11 mouse cellular contexts compared by ENCODE assay signal in genomic region chr12:70136185-70136756, GRCm38 (mm10). TPM values are rescaled to one million over a fixed set of nuclear protein-coding genes. Genes with fewer than 3 reads are reported as not detected.
DNase-seq lines count a peak whose midpoint lies in the region; ATAC-seq and TF ChIP-seq lines count a peak whose summit lies in the region.
"Had no signal": no experiment of that assay in that cellular context is flagged by ENCODE, and none has a peak within 500 bp of the region (broad histone marks: within the 10 kb centered on the region; RNA-seq: fewer than 3 reads in every experiment).

No protein-coding gene starts in this region.

- no peak overlapping the region for H3K4me3 ChIP-seq in hindbrain, postnatal 0 days (ENCODE audit: low read length)
- H3K4me3 ChIP-seq in hindbrain, embryonic 14.5 days (replicated peaks; ENCODE audit: low read length), result no peak overlapping the region
- H3K4me3 ChIP-seq in brown adipose tissue, adult 24 weeks (ENCODE audit: insufficient read depth, low read depth, low read length), result peak overlapping the region; percentile 22
- H3K4me3 ChIP-seq in forebrain, embryonic 10.5 days, result no peak overlapping the region
- no peak overlapping the region for H3K4me3 ChIP-seq in hindbrain, embryonic 12.5 days
- H3K4me3 ChIP-seq: limb, embryonic 12.5 days had no signal

- no peak overlapping the region for H3K9ac ChIP-seq in hindbrain, postnatal 0 days (replicated peaks; ENCODE audit: low read length)
- no peak overlapping the region for H3K9ac ChIP-seq in hindbrain, embryonic 14.5 days
- no peak overlapping the region for H3K9ac ChIP-seq in hindbrain, embryonic 12.5 days
- H3K9ac ChIP-seq: limb, embryonic 12.5 days had no signal

- H3K4me1 ChIP-seq in hindbrain, postnatal 0 days (ENCODE audit: insufficient read depth, low read length), result 0 out of 2 replicates have a peak, but pooled peaks cover 2% of the 10 kb centered on the region
- peaks cover 4% of the 10 kb centered on the region; the same call in 1 of the 2 replicates for H3K4me1 ChIP-seq in hindbrain, embryonic 14.5 days (replicated peaks; ENCODE audit: control insufficient read depth, insufficient read depth, low read length)
- no peaks in the 10 kb centered on the region for H3K4me1 ChIP-seq in brown adipose tissue, adult 24 weeks (ENCODE audit: control insufficient read depth, insufficient read depth, insufficient read length, low read length)
- peaks cover under 1% of the 10 kb centered on the region; the same call in 1 of the 2 replicates for H3K4me1 ChIP-seq in forebrain, embryonic 10.5 days
- H3K4me1 ChIP-seq in hindbrain, embryonic 12.5 days, result peaks cover 2% of the 10 kb centered on the region
- H3K4me1 ChIP-seq: limb, embryonic 12.5 days had no signal

- ATAC-seq in hindbrain, postnatal 0 days, result no peak
- ATAC-seq in hindbrain, embryonic 14.5 days (ENCODE audit: low FRiP score), result no peak
- ATAC-seq in hindbrain, embryonic 12.5 days (ENCODE audit: low FRiP score), result no peak
- ATAC-seq: hindbrain, embryonic 16.5 days had no signal

- H3K27me3 ChIP-seq in hindbrain, postnatal 0 days (ENCODE audit: insufficient read depth, low read length), result no peaks in the 10 kb centered on the region
- H3K27me3 ChIP-seq in hindbrain, embryonic 14.5 days (ENCODE audit: control insufficient read depth, insufficient read depth, low read length), result no peaks in the 10 kb centered on the region
- H3K27me3 ChIP-seq in forebrain, embryonic 10.5 days (ENCODE audit: poor library complexity, severe bottlenecking), result no peaks in the 10 kb centered on the region
- H3K27me3 ChIP-seq in hindbrain, embryonic 12.5 days, result no peaks in the 10 kb centered on the region
- H3K27me3 ChIP-seq: limb, embryonic 12.5 days had no signal

- H3K27ac ChIP-seq in hindbrain, postnatal 0 days, result no peak overlapping the region
- H3K27ac ChIP-seq in hindbrain, embryonic 14.5 days, result no peak overlapping the region
- 0 out of 2 replicates have a peak overlapping the region, but pooled peaks have one; percentile 11 for H3K27ac ChIP-seq in brown adipose tissue, adult 24 weeks (replicated peaks; ENCODE audit: low read depth, low read length)
- no peak overlapping the region for H3K27ac ChIP-seq in forebrain, embryonic 10.5 days
- H3K27ac ChIP-seq in hindbrain, embryonic 12.5 days, result no peak overlapping the region
- H3K27ac ChIP-seq: limb, embryonic 12.5 days had no signal

- 65% methylated on average over 12 of the region's 12 CpGs for WGBS in hindbrain, postnatal 0 days
- 78% methylated on average over 12 of the region's 12 CpGs for WGBS in hindbrain, embryonic 14.5 days
- WGBS in forebrain, embryonic 10.5 days, result 81% methylated on average over 12 of the region's 12 CpGs
- WGBS in hindbrain, embryonic 12.5 days, result 80% methylated on average over 12 of the region's 12 CpGs

- no peaks in the 10 kb centered on the region for H3K36me3 ChIP-seq in hindbrain, postnatal 0 days (ENCODE audit: insufficient read depth, low read length)
- no peaks in the 10 kb centered on the region for H3K36me3 ChIP-seq in hindbrain, embryonic 14.5 days (replicated peaks; ENCODE audit: control insufficient read depth, insufficient read depth)
- H3K36me3 ChIP-seq in forebrain, embryonic 10.5 days (replicated peaks), result no peaks in the 10 kb centered on the region
- H3K36me3 ChIP-seq in hindbrain, embryonic 12.5 days, result no peaks in the 10 kb centered on the region
- H3K36me3 ChIP-seq: limb, embryonic 12.5 days had no signal

- TF ChIP-seq CTCF in hindbrain, postnatal 0 days (IDR thresholded peaks at IDR 0.05; ENCODE audit: low read depth), result no peak

- peak; percentile 13 for DNase-seq in hindbrain, postnatal 0 days (ENCODE audit: low spot score)
- DNase-seq in hindbrain, embryonic 14.5 days (ENCODE audit: low spot score), result no peak
- DNase-seq in lung, postnatal 4 days, result peak; percentile 36
- DNase-seq in thymus, postnatal 0 days (ENCODE audit: low spot score), result peak; percentile 86
- no peak for DNase-seq in forebrain, embryonic 10.5 days (ENCODE audit: extremely low spot score, low spot score)
- DNase-seq in urinary bladder, postnatal 36 days (ENCODE audit: low spot score in 2 of 2), result no peak
- DNase-seq: cerebellum, adult 11 months had no signal

- no peak overlapping the region for H3K4me2 ChIP-seq in hindbrain, postnatal 0 days (ENCODE audit: low read depth, low read length)
- no peak overlapping the region for H3K4me2 ChIP-seq in hindbrain, embryonic 14.5 days (replicated peaks)
- H3K4me2 ChIP-seq in hindbrain, embryonic 12.5 days (replicated peaks), result no peak overlapping the region
- H3K4me2 ChIP-seq: limb, embryonic 12.5 days had no signal

- H3K9me3 ChIP-seq in hindbrain, postnatal 0 days (ENCODE audit: low read length), result no peaks in the 10 kb centered on the region
- no peaks in the 10 kb centered on the region for H3K9me3 ChIP-seq in hindbrain, embryonic 14.5 days (ENCODE audit: control insufficient read depth, low read length)
- no peaks in the 10 kb centered on the region for H3K9me3 ChIP-seq in forebrain, embryonic 10.5 days
- no peaks in the 10 kb centered on the region for H3K9me3 ChIP-seq in hindbrain, embryonic 12.5 days (replicated peaks)
- H3K9me3 ChIP-seq: limb, embryonic 12.5 days had no signal

RNA-seq across cellular contexts. Expression of gene Abhd12b, which starts 17.7 kb away (rescaled TPM):
- total RNA-seq in hindbrain, postnatal 0 days (2014; rRNA removed), result 0.14 TPM in 1 of 2 replicates, not detected in the other
- not detected in 2 replicates for polyA plus RNA-seq in hindbrain, postnatal 0 days (2015; fragmentation: Nextera tagmentation; extraction: Ambion mirVana)
- polyA plus RNA-seq in hindbrain, embryonic 14.5 days (2014; fragmentation: Nextera tagmentation; extraction: Ambion mirVana), result 0.23 TPM in 1 of 2 replicates, not detected in the other
- not detected in 2 replicates for polyA plus RNA-seq in brown adipose tissue, adult 24 weeks (2012; ENCODE audit: insufficient read depth, insufficient read length, missing spikeins)
- polyA plus RNA-seq in thymus, postnatal 0 days (2015; fragmentation: Nextera tagmentation; extraction: Ambion mirVana), result 0.19 TPM in 1 of 2 replicates, not detected in the other
- not detected in 2 replicates for polyA plus RNA-seq in forebrain, embryonic 10.5 days (2016; fragmentation: Nextera tagmentation; extraction: Ambion mirVana)
- not detected in 2 replicates for polyA plus RNA-seq in hindbrain, embryonic 12.5 days (2016; fragmentation: Nextera tagmentation; extraction: Ambion mirVana)
- polyA plus RNA-seq: limb, embryonic 12.5 days had no signal

RNA-seq across cellular contexts. Expression of gene Nin, which starts 22.8 kb away (rescaled TPM):
- 18.9 and 24.2 TPM in 2 replicates for total RNA-seq in hindbrain, postnatal 0 days (2014; rRNA removed)
- polyA plus RNA-seq in hindbrain, postnatal 0 days (2015; fragmentation: Nextera tagmentation; extraction: Ambion mirVana), result 6.1 and 6.2 TPM in 2 replicates
- polyA plus RNA-seq in hindbrain, embryonic 14.5 days (2014; fragmentation: Nextera tagmentation; extraction: Ambion mirVana), result 12.6 and 12.8 TPM in 2 replicates
- polyA plus RNA-seq in brown adipose tissue, adult 24 weeks (2012; ENCODE audit: insufficient read depth, insufficient read length, missing spikeins), result 3.2 and 5.2 TPM in 2 replicates
- polyA plus RNA-seq in thymus, postnatal 0 days (2015; fragmentation: Nextera tagmentation; extraction: Ambion mirVana), result 9.1 and 11.4 TPM in 2 replicates
- polyA plus RNA-seq in forebrain, embryonic 10.5 days (2016; fragmentation: Nextera tagmentation; extraction: Ambion mirVana), result 8.9 and 9.7 TPM in 2 replicates
- polyA plus RNA-seq in hindbrain, embryonic 12.5 days (2016; fragmentation: Nextera tagmentation; extraction: Ambion mirVana), result 15.7 and 17.0 TPM in 2 replicates

Comparison
In these comparisons a context has a peak if more than half of its experiments do, and no peak if none do; other contexts are left out.
1. DNase-seq: peak in hindbrain, postnatal 0 days (single experiment), lung, postnatal 4 days (2 of 2) and thymus, postnatal 0 days (single experiment); none in hindbrain, embryonic 14.5 days (single experiment), forebrain, embryonic 10.5 days (single experiment) and urinary bladder, postnatal 36 days (0 of 2).